Mouse (Mus musculus) stomach, postnatal 0 days (tissue): ENCODE results near the gene Nphs1. TPM values are rescaled to one million over a fixed set of nuclear protein-coding genes. Genes with fewer than 3 reads are reported as not detected.
"Not testable (repeated sequence)": the region's sequence is repeated elsewhere in the genome, so short reads cannot be mapped to it uniquely, and the experiment has no call there.

ENCODE experiments used
- ATAC-seq: fragments of 200-750 bp; cut with Nextera tagmentation; 2 replicates; pipeline ENCODE4 v1.8.0; 2017; ENCODE audit not compliant: low FRiP score, low TSS enrichment
- DNase-seq: peaks from one replicate; pipeline ENCODE4 v3.0.0-alpha.2; 2016; ENCODE audit warnings: low spot score
- H3K27ac ChIP-seq: fragments of 300-500 bp; sonication (generic); replicated peaks from 2 replicates; pipeline ENCODE4 v1.5.1; 2014; ENCODE audit warnings: mild to moderate bottlenecking, control low read depth
- H3K27me3 ChIP-seq: fragments of 300-500 bp; sonication (generic); 2 replicates; pipeline ENCODE4 v1.6.1; 2014; ENCODE audit warnings: low read length; ENCODE audit not compliant: control insufficient read depth, insufficient read depth
- H3K36me3 ChIP-seq: fragments of 300-500 bp; sonication (generic); 2 replicates; pipeline ENCODE4 v1.6.1; 2014; ENCODE audit warnings: low read length, mixed read lengths; ENCODE audit not compliant: control insufficient read depth, insufficient read depth
- H3K4me1 ChIP-seq: fragments of 300-500 bp; sonication (generic); replicated peaks from 2 replicates; pipeline ENCODE4 v1.6.1; 2014; ENCODE audit warnings: antibody characterized with exemption; ENCODE audit not compliant: control insufficient read depth, insufficient read depth
- H3K4me2 ChIP-seq: fragments of 300-500 bp; sonication (generic); replicated peaks from 2 replicates; pipeline ENCODE4 v1.6.1; 2014; ENCODE audit warnings: low read depth, mild to moderate bottlenecking, control low read depth, moderate library complexity
- H3K4me3 ChIP-seq: fragments of 300-500 bp; sonication (generic); 2 replicates; pipeline ENCODE4 v1.5.1; 2014; ENCODE audit warnings: low read depth, low read length, control low read depth
- H3K9ac ChIP-seq: fragments of 300-500 bp; sonication (generic); 2 replicates; pipeline ENCODE4 v1.6.1; 2014; ENCODE audit warnings: mild to moderate bottlenecking, low read length, control low read depth, mixed read lengths
- H3K9me3 ChIP-seq: fragments of 300-500 bp; sonication (generic); 2 replicates; pipeline ENCODE4 v1.6.1; 2016; ENCODE audit warnings: low read length; ENCODE audit not compliant: control insufficient read depth
- CTCF ChIP-seq: IDR thresholded peaks from 2 replicates; pipeline ENCODE4 v1.5.1; 2016; ENCODE audit warnings: antibody characterized with exemption, low read depth, mild to moderate bottlenecking, moderate library complexity
- EP300 ChIP-seq: optimal IDR thresholded peaks from 2 replicates; pipeline ENCODE3; 2016; ENCODE audit warnings: antibody characterized with exemption
- WGBS: fragments of 180-500 bp; shearing (Covaris S2); extraction: QIAGEN DNeasy Blood & Tissue Kit; methylation state at CpG from one replicate; pipeline ENCODE4 v1.1.7; 2014; 5-methylcytosine and 5-hydroxymethylcytosine counted together
- polyA plus RNA-seq: library from polyadenylated mRNA; unstranded; fragments of >200 nt; fragmentation: Nextera tagmentation; extraction: Ambion mirVana; gene quantifications from 2 replicates; pipeline ENCODE4 v1.2.1, GENCODE M21; 2015

Gene Nphs1
- polyA plus RNA-seq, 1 experiment from 2014 or later, result 0.25 TPM

DNA sequence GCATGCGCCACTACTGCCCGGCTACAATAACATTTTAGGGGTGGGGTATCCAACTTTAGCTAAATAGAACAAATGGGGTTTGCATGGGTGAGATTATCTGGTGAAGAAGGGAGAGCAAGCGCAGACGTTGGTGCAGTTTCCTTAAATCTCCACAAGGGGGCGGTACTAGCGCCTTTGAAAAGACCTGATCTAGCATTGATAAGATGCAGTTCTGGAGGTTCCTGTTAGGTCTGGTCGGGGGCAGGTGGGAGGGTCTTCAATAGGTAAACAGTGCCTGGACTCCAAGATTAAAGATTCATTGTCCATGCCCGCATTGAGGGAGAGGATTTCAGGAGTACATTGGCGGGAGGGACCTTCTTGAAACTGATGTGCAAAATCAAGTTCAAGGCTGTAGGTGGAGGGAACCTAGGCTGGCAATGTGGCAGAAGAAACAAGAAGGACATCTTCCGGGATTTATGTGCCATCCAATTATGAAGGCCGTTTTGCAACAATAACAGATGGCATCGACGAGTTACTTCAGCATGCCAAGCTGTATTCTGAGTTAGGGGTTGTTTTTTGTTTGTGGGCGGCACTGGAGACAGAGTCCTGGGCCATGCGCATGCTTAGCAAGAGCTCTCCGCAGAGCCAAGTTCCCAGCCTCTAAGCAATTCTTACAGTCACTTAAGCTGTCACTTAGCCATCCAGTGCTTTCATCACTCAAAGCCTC is 32.3 kb downstream of the Nphs1 start:
- WGBS, result 29% methylated on average over 16 of the region's 16 CpGs
- peak; percentile 34 for DNase-seq
- no peak overlapping the region for H3K27ac ChIP-seq

GRCm38 (mm10) chr7:30490957-30491307 is 32.8 kb downstream of the Nphs1 start:
- Histone ChIP-seq H3K9ac (no peak overlapping the region), H3K36me3 (no peaks in the 10 kb centered on the region), H3K27ac (no peak overlapping the region), H3K9me3 (no peaks in the 10 kb centered on the region), H3K4me2 (no peak overlapping the region), H3K27me3 (no peaks in the 10 kb centered on the region), H3K4me3 (no peak overlapping the region), H3K4me1 (no peaks in the 10 kb centered on the region)
- WGBS, result 10% methylated on average over 6 of the region's 6 CpGs
- DNase-seq, result no peak
- TF ChIP-seq EP300 (no peak), CTCF (no peak)
- ATAC-seq, result no peak

More for the DNA sequence above, 32.3 kb downstream of the Nphs1 start:
- Histone ChIP-seq H3K4me2 (no peak overlapping the region), H3K4me3 (no peak overlapping the region), H3K36me3 (no peaks in the 10 kb centered on the region), H3K9ac (no peak overlapping the region), H3K27me3 (no peaks in the 10 kb centered on the region), H3K9me3 (no peaks in the 10 kb centered on the region), H3K4me1 (no peaks in the 10 kb centered on the region)
- peak; percentile 79 for TF ChIP-seq CTCF
- no peak for TF ChIP-seq EP300
- no peak for ATAC-seq

GRCm38 (mm10) chr7:30492765-30493164 is 34.6 kb downstream of the Nphs1 start:
- H3K9ac ChIP-seq, result no peak overlapping the region
- no peaks in the 10 kb centered on the region for H3K27me3 ChIP-seq
- WGBS, result 13% methylated on average over 4 of the region's 4 CpGs
- no peak overlapping the region for H3K27ac ChIP-seq
- no peak overlapping the region for H3K4me3 ChIP-seq
- no peaks in the 10 kb centered on the region for H3K9me3 ChIP-seq
- TF ChIP-seq CTCF (peak; percentile 85), EP300 (no peak)
- DNase-seq (peak; percentile 70), ATAC-seq (no peak)
- H3K36me3 ChIP-seq, result no peaks in the 10 kb centered on the region
- H3K4me2 ChIP-seq, result no peak overlapping the region
- no peaks in the 10 kb centered on the region for H3K4me1 ChIP-seq

GRCm38 (mm10) chr7:30493401-30493931 is 35.4 kb downstream of the Nphs1 start, which contains the start of gene Prodh2:
Gene Prodh2, plus strand, starts transcription at chr7:30493622.
- ATAC-seq, result no peak
- H3K4me1 ChIP-seq, result no peaks in the 10 kb centered on the region
- DNase-seq, result no peak
- TF ChIP-seq EP300 (no peak), CTCF (no peak; the same call in 1 of the 2 replicates)
- no peak within 1 kb of the TSS for H3K9ac ChIP-seq
- no peak within 1 kb of the TSS for H3K4me2 ChIP-seq
- no peak within 1 kb of the TSS for H3K27ac ChIP-seq
- no peak within 1 kb of the TSS for H3K4me3 ChIP-seq
- no peaks in the 10 kb centered on the region for H3K36me3 ChIP-seq
- H3K27me3 ChIP-seq, result no peaks in the 10 kb centered on the region
- H3K9me3 ChIP-seq, result no peaks in the 10 kb centered on the region
- 38% methylated on average over 11 of the region's 11 CpGs for WGBS

DNA sequence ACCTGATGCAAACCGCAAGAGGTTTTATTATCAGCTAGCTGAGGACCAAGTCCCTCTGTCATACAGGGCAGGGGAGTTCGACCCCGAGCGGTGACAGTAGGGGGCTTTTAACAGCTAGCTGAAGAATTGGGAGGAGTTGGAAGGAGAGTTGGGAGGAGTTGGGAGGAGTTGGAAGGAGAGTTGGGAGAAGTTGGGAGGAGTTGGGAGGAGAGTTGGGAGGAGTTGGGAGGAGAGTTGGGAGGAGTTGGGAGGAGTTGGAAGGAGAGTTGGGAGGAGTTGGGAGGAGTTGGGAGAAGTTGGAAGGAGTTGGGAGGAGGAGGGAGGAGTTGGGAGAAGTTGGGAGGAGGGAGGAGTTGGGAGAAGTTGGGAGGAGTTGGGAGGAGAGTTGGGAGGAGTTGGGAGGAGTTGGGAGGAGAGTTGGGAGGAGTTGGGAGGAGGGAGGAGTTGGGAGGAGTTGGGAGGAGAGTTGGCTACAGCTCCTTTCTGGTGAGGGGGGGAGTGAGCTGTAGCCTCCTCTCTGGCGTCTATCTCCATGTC is 37.5 kb downstream of the Nphs1 start:
- 49% methylated on average over 4 of the region's 5 CpGs for WGBS
- not testable (repeated sequence) for H3K27me3 ChIP-seq, DNase-seq, H3K4me3 ChIP-seq, H3K4me1 ChIP-seq, H3K4me2 ChIP-seq, ATAC-seq, H3K27ac ChIP-seq, H3K9me3 ChIP-seq, H3K36me3 ChIP-seq, H3K9ac ChIP-seq

DNA sequence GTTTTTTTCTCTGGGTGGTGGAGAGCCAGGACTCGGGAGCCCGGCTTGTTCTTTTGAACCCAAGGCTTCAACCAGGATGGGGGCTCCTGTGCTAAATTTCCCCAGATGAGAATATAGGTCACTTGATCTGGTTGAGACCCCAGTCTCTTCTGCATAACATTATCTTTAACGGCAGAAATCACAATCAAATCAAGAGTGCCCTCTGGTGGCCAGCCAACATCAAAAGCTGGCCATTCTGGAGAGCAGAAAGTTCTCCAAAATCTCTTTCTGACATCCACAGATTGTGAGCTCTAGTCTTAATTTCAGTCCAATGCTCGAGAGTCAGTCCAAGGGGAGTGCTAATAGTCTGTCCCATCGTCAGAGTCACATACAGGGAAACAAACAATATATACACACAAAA is 43.0 kb downstream of the Nphs1 start:
- not testable (repeated sequence) for H3K4me2 ChIP-seq, H3K4me1 ChIP-seq, H3K27me3 ChIP-seq, H3K36me3 ChIP-seq, ATAC-seq, H3K9ac ChIP-seq, H3K9me3 ChIP-seq, DNase-seq, H3K4me3 ChIP-seq, H3K27ac ChIP-seq
- TF ChIP-seq CTCF, result peak; percentile 49
- 78% methylated on average over 5 of the region's 5 CpGs for WGBS
